Mouse (Mus musculus): ENCODE results near the gene Arhgef16.

DNA sequence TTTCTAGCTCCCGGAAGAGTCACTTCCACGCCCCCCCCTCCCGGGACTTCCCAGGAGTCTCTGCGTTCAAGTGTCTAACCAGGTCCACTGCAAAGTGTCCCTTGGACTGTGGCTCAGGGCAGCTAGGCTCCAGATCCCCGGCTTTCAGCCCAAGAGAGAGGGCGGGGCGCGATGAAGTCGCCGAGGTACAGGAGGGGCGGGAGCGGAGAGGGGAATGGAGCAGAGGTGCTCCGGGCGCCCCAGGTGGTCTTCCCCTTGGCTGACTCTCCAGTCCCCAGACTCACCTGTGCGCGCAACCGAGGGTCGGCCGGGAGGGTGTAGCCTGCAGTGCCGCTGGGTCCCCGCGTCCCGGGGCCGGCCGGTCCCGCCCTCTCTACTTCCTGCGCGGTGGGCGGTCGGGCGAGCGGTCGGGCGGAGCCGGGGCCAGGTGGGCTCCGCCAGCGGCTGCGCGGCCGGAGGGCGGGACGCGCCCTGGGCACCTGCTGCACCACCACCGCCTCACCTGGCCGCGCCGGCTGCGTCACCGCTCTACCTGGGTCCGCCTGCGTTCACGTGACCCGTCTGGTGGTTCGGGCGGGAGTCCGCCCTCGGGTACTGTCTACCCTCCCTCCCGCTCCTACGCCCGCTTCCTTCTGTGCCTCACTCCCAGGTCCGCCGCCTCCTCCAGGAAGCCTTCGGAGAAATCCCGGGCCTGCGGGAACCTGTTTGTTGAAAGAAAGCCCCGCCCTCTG, 1.8 kb downstream of the Arhgef16 start:
- no peak for TF ChIP-seq POLR2A (IDR thresholded peaks at IDR 0.05; ENCODE audit: low read depth, low read length)
- no peak for TF ChIP-seq CTCF (IDR thresholded peaks at IDR 0.05; ENCODE audit: extremely low read depth, insufficient read depth, insufficient read length, insufficient replicate concordance)

Data from spleen, adult 2 months (tissue).